Mouse (Mus musculus): ENCODE measurements around the gene Cd86. TPM values are rescaled to one million over a fixed set of nuclear protein-coding genes. Genes with fewer than 3 reads are reported as not detected.

The Cd86 gene
- polyA plus RNA-seq, 1 experiment from 2014 or later = 1.1 TPM

GRCm38 (mm10) chr16:36693818-36694413 lies 28.0 kb upstream of the Cd86 start, which contains the start of gene Ildr1:
Ildr1 (plus strand) TSS chr16:36693978.
- no peak within 1 kb of the TSS for H3K27ac ChIP-seq (ENCODE audit: low read depth, low read length)
- peaks cover 8% of the 10 kb centered on the region for H3K27me3 ChIP-seq (ENCODE audit: control insufficient read depth, insufficient read depth, low read length)
- peak within 1 kb of the TSS; percentile 42; the same call in 1 of the 2 replicates for H3K9ac ChIP-seq (replicated peaks; ENCODE audit: low read depth, low read length)
- 0 out of 2 replicates have a peak, but pooled peaks cover 3% of the 10 kb centered on the region for H3K4me1 ChIP-seq (ENCODE audit: control insufficient read depth, insufficient read depth, low read length)
- peak within 1 kb of the TSS; percentile 68 for H3K4me2 ChIP-seq (ENCODE audit: low read depth, low read length)
- 4% methylated on average over 38 of the region's 40 CpGs for WGBS
- H3K36me3 ChIP-seq (ENCODE audit: control insufficient read depth, insufficient read depth, low read length) = no peaks in the 10 kb centered on the region
- peak; percentile 51 for ATAC-seq (ENCODE audit: low read depth)
- peak within 1 kb of the TSS; percentile 35 for H3K4me3 ChIP-seq (ENCODE audit: low read depth, low read length)
- H3K9me3 ChIP-seq (ENCODE audit: control insufficient read depth, low read length) = no peaks in the 10 kb centered on the region

- H3K36me3 ChIP-seq (ENCODE audit: control insufficient read depth, insufficient read depth, low read length) = no peaks in the 10 kb centered on the region
- H3K4me3 ChIP-seq (ENCODE audit: low read depth, low read length) = no peak overlapping the region
- H3K4me1 ChIP-seq (ENCODE audit: control insufficient read depth, insufficient read depth, low read length) = 0 out of 2 replicates have a peak, but pooled peaks cover 3% of the 10 kb centered on the region
- H3K27ac ChIP-seq (ENCODE audit: low read depth, low read length) = no peak overlapping the region
- 73% methylated on average over 3 of the region's 3 CpGs for WGBS
- H3K4me2 ChIP-seq (ENCODE audit: low read depth, low read length) = no peak overlapping the region
- H3K9ac ChIP-seq (replicated peaks; ENCODE audit: low read depth, low read length) = no peak overlapping the region
- H3K9me3 ChIP-seq (ENCODE audit: control insufficient read depth, low read length) = no peaks in the 10 kb centered on the region
- H3K27me3 ChIP-seq (ENCODE audit: control insufficient read depth, insufficient read depth, low read length) = peaks cover 8% of the 10 kb centered on the region
- ATAC-seq (ENCODE audit: low read depth) = no peak
These were observed 25.6 kb upstream of the Cd86 start for GRCm38 (mm10) chr16:36691484-36691883.

- no peak overlapping the region for H3K9ac ChIP-seq (replicated peaks; ENCODE audit: low read depth, low read length)
- no peak overlapping the region for H3K4me2 ChIP-seq (ENCODE audit: low read depth, low read length)
- no peaks in the 10 kb centered on the region for H3K4me1 ChIP-seq (ENCODE audit: control insufficient read depth, insufficient read depth, low read length)
- ATAC-seq (ENCODE audit: low read depth) = no peak
- no peaks in the 10 kb centered on the region for H3K9me3 ChIP-seq (ENCODE audit: control insufficient read depth, low read length)
- no peak overlapping the region for H3K27ac ChIP-seq (ENCODE audit: low read depth, low read length)
- no peaks in the 10 kb centered on the region for H3K36me3 ChIP-seq (ENCODE audit: control insufficient read depth, insufficient read depth, low read length)
- WGBS = 93% methylated on average over 2 of the region's 2 CpGs
- H3K27me3 ChIP-seq (ENCODE audit: control insufficient read depth, insufficient read depth, low read length) = no peaks in the 10 kb centered on the region
- no peak overlapping the region for H3K4me3 ChIP-seq (ENCODE audit: low read depth, low read length)
These were observed 22.2 kb upstream of the Cd86 start for GRCm38 (mm10) chr16:36688076-36688475.

GRCm38 (mm10) chr16:36684325-36684918 lies 18.5 kb upstream of the Cd86 start:
- ATAC-seq (ENCODE audit: low read depth) = no peak
- Histone ChIP-seq H3K4me1 (ENCODE audit: control insufficient read depth, insufficient read depth, low read length) (no peaks in the 10 kb centered on the region), H3K4me3 (ENCODE audit: low read depth, low read length) (no peak overlapping the region), H3K4me2 (ENCODE audit: low read depth, low read length) (no peak overlapping the region), H3K27me3 (ENCODE audit: control insufficient read depth, insufficient read depth, low read length) (no peaks in the 10 kb centered on the region), H3K9ac (replicated peaks; ENCODE audit: low read depth, low read length) (no peak overlapping the region), H3K36me3 (ENCODE audit: control insufficient read depth, insufficient read depth, low read length) (no peaks in the 10 kb centered on the region), H3K27ac (ENCODE audit: low read depth, low read length) (no peak overlapping the region), H3K9me3 (ENCODE audit: control insufficient read depth, low read length) (no peaks in the 10 kb centered on the region)
- 83% methylated on average over 6 of the region's 6 CpGs for WGBS

- H3K27me3 ChIP-seq (ENCODE audit: control insufficient read depth, insufficient read depth, low read length) = no peaks in the 10 kb centered on the region
- H3K4me3 ChIP-seq (ENCODE audit: low read depth, low read length) = no peak overlapping the region
- H3K4me1 ChIP-seq (ENCODE audit: control insufficient read depth, insufficient read depth, low read length) = no peaks in the 10 kb centered on the region
- H3K4me2 ChIP-seq (ENCODE audit: low read depth, low read length) = no peak overlapping the region
- WGBS = 93% methylated on average over 3 of the region's 3 CpGs
- no peak overlapping the region for H3K9ac ChIP-seq (replicated peaks; ENCODE audit: low read depth, low read length)
- H3K36me3 ChIP-seq (ENCODE audit: control insufficient read depth, insufficient read depth, low read length) = no peaks in the 10 kb centered on the region
- H3K9me3 ChIP-seq (ENCODE audit: control insufficient read depth, low read length) = no peaks in the 10 kb centered on the region
- no peak for ATAC-seq (ENCODE audit: low read depth)
- no peak overlapping the region for H3K27ac ChIP-seq (ENCODE audit: low read depth, low read length)
These were observed 15.9 kb upstream of the Cd86 start for GRCm38 (mm10) chr16:36681829-36682228.

GRCm38 (mm10) chr16:36675902-36676301 lies 10.0 kb upstream of the Cd86 start:
- no peak for ATAC-seq (ENCODE audit: low read depth)
- H3K27ac ChIP-seq (ENCODE audit: low read depth, low read length) = no peak overlapping the region
- no peak overlapping the region for H3K9ac ChIP-seq (replicated peaks; ENCODE audit: low read depth, low read length)
- no peaks in the 10 kb centered on the region for H3K36me3 ChIP-seq (ENCODE audit: control insufficient read depth, insufficient read depth, low read length)
- H3K4me3 ChIP-seq (ENCODE audit: low read depth, low read length) = no peak overlapping the region
- no peaks in the 10 kb centered on the region for H3K9me3 ChIP-seq (ENCODE audit: control insufficient read depth, low read length)
- 95% methylated on average over 2 of the region's 2 CpGs for WGBS
- H3K27me3 ChIP-seq (ENCODE audit: control insufficient read depth, insufficient read depth, low read length) = no peaks in the 10 kb centered on the region
- H3K4me2 ChIP-seq (ENCODE audit: low read depth, low read length) = no peak overlapping the region
- no peaks in the 10 kb centered on the region for H3K4me1 ChIP-seq (ENCODE audit: control insufficient read depth, insufficient read depth, low read length)

- no peak for ATAC-seq (ENCODE audit: low read depth)
- Histone ChIP-seq H3K4me2 (ENCODE audit: low read depth, low read length) (no peak overlapping the region), H3K36me3 (ENCODE audit: control insufficient read depth, insufficient read depth, low read length) (no peaks in the 10 kb centered on the region), H3K9me3 (ENCODE audit: control insufficient read depth, low read length) (no peaks in the 10 kb centered on the region), H3K4me3 (ENCODE audit: low read depth, low read length) (no peak overlapping the region), H3K9ac (replicated peaks; ENCODE audit: low read depth, low read length) (no peak overlapping the region), H3K4me1 (ENCODE audit: control insufficient read depth, insufficient read depth, low read length) (no peaks in the 10 kb centered on the region), H3K27ac (ENCODE audit: low read depth, low read length) (no peak overlapping the region), H3K27me3 (ENCODE audit: control insufficient read depth, insufficient read depth, low read length) (no peaks in the 10 kb centered on the region)
- 37% methylated on average over 2 of the region's 2 CpGs for WGBS
These were observed 9.4 kb upstream of the Cd86 start for GRCm38 (mm10) chr16:36675304-36675703.

GRCm38 (mm10) chr16:36674457-36675204 lies 8.8 kb upstream of the Cd86 start:
- Histone ChIP-seq H3K9me3 (ENCODE audit: control insufficient read depth, low read length) (no peaks in the 10 kb centered on the region), H3K4me3 (ENCODE audit: low read depth, low read length) (no peak overlapping the region), H3K4me1 (ENCODE audit: control insufficient read depth, insufficient read depth, low read length) (no peaks in the 10 kb centered on the region), H3K4me2 (ENCODE audit: low read depth, low read length) (no peak overlapping the region), H3K27me3 (ENCODE audit: control insufficient read depth, insufficient read depth, low read length) (no peaks in the 10 kb centered on the region), H3K36me3 (ENCODE audit: control insufficient read depth, insufficient read depth, low read length) (no peaks in the 10 kb centered on the region), H3K9ac (replicated peaks; ENCODE audit: low read depth, low read length) (no peak overlapping the region), H3K27ac (ENCODE audit: low read depth, low read length) (no peak overlapping the region)
- no peak for ATAC-seq (ENCODE audit: low read depth)
- 74% methylated on average over 7 of the region's 7 CpGs for WGBS

- no peaks in the 10 kb centered on the region for H3K36me3 ChIP-seq (ENCODE audit: control insufficient read depth, insufficient read depth, low read length)
- H3K27ac ChIP-seq (ENCODE audit: low read depth, low read length) = no peak overlapping the region
- no peaks in the 10 kb centered on the region for H3K9me3 ChIP-seq (ENCODE audit: control insufficient read depth, low read length)
- H3K4me1 ChIP-seq (ENCODE audit: control insufficient read depth, insufficient read depth, low read length) = no peaks in the 10 kb centered on the region
- 89% methylated on average over 4 of the region's 4 CpGs for WGBS
- H3K9ac ChIP-seq (replicated peaks; ENCODE audit: low read depth, low read length) = no peak overlapping the region
- H3K4me3 ChIP-seq (ENCODE audit: low read depth, low read length) = no peak overlapping the region
- no peak overlapping the region for H3K4me2 ChIP-seq (ENCODE audit: low read depth, low read length)
- H3K27me3 ChIP-seq (ENCODE audit: control insufficient read depth, insufficient read depth, low read length) = no peaks in the 10 kb centered on the region
- ATAC-seq (ENCODE audit: low read depth) = no peak
These were observed 7.3 kb upstream of the Cd86 start for GRCm38 (mm10) chr16:36673196-36673595.
